Mouse (Mus musculus): ENCODE results near the gene Sorbs1. TPM values are rescaled to one million over a fixed set of nuclear protein-coding genes. Genes with fewer than 3 reads are reported as not detected.
"Not testable (repeated sequence)": the region's sequence is repeated elsewhere in the genome, so short reads cannot be mapped to it uniquely, and the experiment has no call there.

Gene Sorbs1
- total RNA-seq (2012; rRNA removed) (2.6 and 3.6 TPM in 2 replicates), total RNA-seq (2014; rRNA removed) (2.1 and 3.1 TPM in 2 replicates), polyA plus RNA-seq (2012; ENCODE audit: insufficient read length, low read depth) (6.2 and 9.3 TPM in 2 replicates)

GRCm38 (mm10) chr19:40513632-40514078 lies at the start of gene Sorbs1:
TSS of gene Sorbs1 (minus strand) at chr19:40513779.
- no peak within 1 kb of the TSS for H3K27ac ChIP-seq (ENCODE audit: insufficient read depth, low read depth)

GRCm38 (mm10) chr19:40561521-40561920 lies 47.9 kb upstream of the Sorbs1 start:
- DNase-seq (ENCODE audit: extremely low read depth); H3K4me1 ChIP-seq (ENCODE audit: control insufficient read depth in 1 of 2, insufficient read depth in 2 of 2); H3K27ac ChIP-seq (ENCODE audit: insufficient read depth, low read depth); H3K79me2 ChIP-seq (replicated peaks; ENCODE audit: control insufficient read depth, extremely low read depth, insufficient read depth, poor library complexity, severe bottlenecking); H3K27me3 ChIP-seq (replicated peaks); in situ Hi-C loops (cut with MboI; ENCODE audit: low pct_ligation_motif_present, low pct_unique_long_range_greater_than_20kb, low sequenced_read_pairs); H3K9ac ChIP-seq (ENCODE audit: insufficient read depth, low read depth); H3K4me2 ChIP-seq (ENCODE audit: insufficient read depth, low read depth, poor library complexity, severe bottlenecking); H3K9me3 ChIP-seq (replicated peaks; ENCODE audit: low read length); H3K4me3 ChIP-seq (replicated peaks in 1 of 3; ENCODE audit: low read depth in 2 of 3, low read length in 2 of 3, poor library complexity in 1 of 3); dilution Hi-C loops (cut with MboI; ENCODE audit: extremely low pct_ligation_motif_present, extremely low pct_unique_long_range_greater_than_20kb, low sequenced_read_pairs): not testable (repeated sequence)
- H3K36me3 ChIP-seq (replicated peaks in 1 of 2; ENCODE audit: control insufficient read depth in 1 of 2, insufficient read depth in 1 of 2, low read length in 1 of 2) = peaks cover 66 to 70% of the 10 kb centered on the region in 2 experiments

More at GRCm38 (mm10) chr19:40513632-40514078, at the start of gene Sorbs1:
- Histone ChIP-seq H3K4me1 (ENCODE audit: control insufficient read depth in 1 of 2, insufficient read depth in 2 of 2) (peaks cover 8 to 26% of the 10 kb centered on the region in 2 experiments; a peak in 3 of 4 replicates), H3K4me2 (ENCODE audit: insufficient read depth, low read depth, poor library complexity, severe bottlenecking) (peak within 1 kb of the TSS; percentile 98), H3K79me2 (replicated peaks; ENCODE audit: control insufficient read depth, extremely low read depth, insufficient read depth, poor library complexity, severe bottlenecking) (no peaks in the 10 kb centered on the region), H3K9me3 (replicated peaks; ENCODE audit: low read length) (no peaks in the 10 kb centered on the region), H3K9ac (ENCODE audit: insufficient read depth, low read depth) (peak within 1 kb of the TSS; percentile 71), H3K27me3 (replicated peaks) (no peaks in the 10 kb centered on the region), H3K4me3 (replicated peaks in 1 of 3; ENCODE audit: low read depth in 2 of 3, low read length in 2 of 3, poor library complexity in 1 of 3) (peak within 1 kb of the TSS; percentile 68 to 87 (median 72)), H3K36me3 (replicated peaks in 1 of 2; ENCODE audit: control insufficient read depth in 1 of 2, insufficient read depth in 1 of 2, low read length in 1 of 2) (no peaks in the 10 kb centered on the region)
- DNase-seq (ENCODE audit: extremely low read depth) = peak; percentile 94
- TF ChIP-seq ZMIZ1 (IDR thresholded peaks at IDR 0.05; ENCODE audit: low read depth, low read length) = peak; percentile 69
- TF ChIP-seq JUND (conservative IDR thresholded peaks at IDR 0.05; ENCODE audit: low read depth, low read length) = no peak
- no peak for TF ChIP-seq ETS1 (conservative IDR thresholded peaks at IDR 0.05; ENCODE audit: low read depth, low read length)
- 0 out of 2 replicates have a peak, but pooled peaks have one; percentile 43 for TF ChIP-seq NELFE (IDR thresholded peaks at IDR 0.05; ENCODE audit: low read depth, low read length)
- TF ChIP-seq MXI1 (IDR thresholded peaks at IDR 0.05; ENCODE audit: low read depth, low read length) = peak; percentile 92
- TF ChIP-seq ELF1 (IDR thresholded peaks at IDR 0.05; ENCODE audit: low read depth, low read length) = peak; percentile 78
- TF ChIP-seq ZNF384 (IDR thresholded peaks at IDR 0.05; ENCODE audit: low read depth, low read length) = no peak
- TF ChIP-seq ZC3H11A (IDR thresholded peaks at IDR 0.05; ENCODE audit: low read depth, low read length) = no peak
- no peak; the same call in 1 of the 2 replicates for TF ChIP-seq UBTF (IDR thresholded peaks at IDR 0.05; ENCODE audit: low read depth, low read length)
- TF ChIP-seq CHD2 (IDR thresholded peaks at IDR 0.05; ENCODE audit: low read length) = no peak
- no peak for TF ChIP-seq GABPA (IDR thresholded peaks at IDR 0.05; ENCODE audit: insufficient replicate concordance, low read depth, low read length)
- no peak for TF ChIP-seq EP300 (IDR thresholded peaks at IDR 0.05; ENCODE audit: low read length)
- no peak for TF ChIP-seq CTCF (conservative IDR thresholded peaks at IDR 0.05 in 1 of 2, IDR thresholded peaks at IDR 0.05 in 1 of 2; ENCODE audit: low read depth in 2 of 2, low read length in 2 of 2)
- TF ChIP-seq RAD21 (IDR thresholded peaks at IDR 0.05; ENCODE audit: low read depth, low read length) = no peak
- TF ChIP-seq SIN3A (IDR thresholded peaks at IDR 0.05; ENCODE audit: low read length) = peak; percentile 78
- TF ChIP-seq POLR2A (IDR thresholded peaks at IDR 0.05; ENCODE audit: low read depth, low read length) = peak; percentile 83
- TF ChIP-seq KAT2A (IDR thresholded peaks at IDR 0.05; ENCODE audit: insufficient replicate concordance, low read length) = 0 out of 2 replicates have a peak, but pooled peaks have one; percentile 37
- no peak for TF ChIP-seq IRF4 (IDR thresholded peaks at IDR 0.05; ENCODE audit: low read depth, low read length)
- peak; percentile 56; the same call in 1 of the 2 replicates for TF ChIP-seq NRF1 (IDR thresholded peaks at IDR 0.05; ENCODE audit: low read depth, low read length)
- TF ChIP-seq TBP (conservative IDR thresholded peaks at IDR 0.05; ENCODE audit: low read depth, low read length) = no peak
- peak; percentile 52 for TF ChIP-seq HCFC1 (IDR thresholded peaks at IDR 0.05; ENCODE audit: low read depth, low read length)
- TF ChIP-seq PAX5 (IDR thresholded peaks at IDR 0.05; ENCODE audit: low read length) = no peak
- no peak for TF ChIP-seq POLR2AphosphoS2 (IDR thresholded peaks at IDR 0.05; ENCODE audit: low read depth, low read length)
- TF ChIP-seq ZKSCAN1 (IDR thresholded peaks at IDR 0.05; ENCODE audit: borderline replicate concordance, low read depth, low read length) = no peak
- TF ChIP-seq BHLHE40 (IDR thresholded peaks at IDR 0.05; ENCODE audit: low read depth, low read length) = no peak
- no peak for TF ChIP-seq MAFK (IDR thresholded peaks at IDR 0.05; ENCODE audit: insufficient replicate concordance, low read length)
- TF ChIP-seq MEF2A (IDR thresholded peaks at IDR 0.05; ENCODE audit: borderline replicate concordance, low read depth, low read length) = no peak; the same call in 1 of the 2 replicates
- TF ChIP-seq SMC3 (IDR thresholded peaks at IDR 0.05; ENCODE audit: low read depth, low read length) = no peak
- TF ChIP-seq MAX (IDR thresholded peaks at IDR 0.05; ENCODE audit: low read length) = peak; percentile 49; the same call in 1 of the 2 replicates
- TF ChIP-seq USF2 (conservative IDR thresholded peaks at IDR 0.05; ENCODE audit: low read depth, low read length) = no peak
- no peak for TF ChIP-seq CHD1 (IDR thresholded peaks at IDR 0.05; ENCODE audit: low read depth, low read length)
- no peak for TF ChIP-seq USF1 (IDR thresholded peaks at IDR 0.05; ENCODE audit: low read depth, low read length)
- TF ChIP-seq MYC (IDR thresholded peaks at IDR 0.05; ENCODE audit: low read depth, low read length) = no peak
- TF ChIP-seq MAZ (IDR thresholded peaks at IDR 0.05; ENCODE audit: low read depth, low read length) = no peak
- peak; percentile 80 for TF ChIP-seq TCF12 (IDR thresholded peaks at IDR 0.05; ENCODE audit: low read depth, low read length)
- TF ChIP-seq RCOR1 (conservative IDR thresholded peaks at IDR 0.05; ENCODE audit: low read depth, low read length) = no peak
- TF ChIP-seq E2F4 (IDR thresholded peaks at IDR 0.05; ENCODE audit: insufficient replicate concordance, low read depth, low read length) = no peak
- TF ChIP-seq JUN (IDR thresholded peaks at IDR 0.05; ENCODE audit: insufficient read depth, low read depth, low read length) = no peak
- dilution Hi-C loops (cut with MboI; ENCODE audit: extremely low pct_ligation_motif_present, extremely low pct_unique_long_range_greater_than_20kb, low sequenced_read_pairs) = no loop called here
- in situ Hi-C loops (cut with MboI; ENCODE audit: low pct_ligation_motif_present, low pct_unique_long_range_greater_than_20kb, low sequenced_read_pairs) = no loop called here

Data from CH12.LX (cell line).